Comparison of ENCODE assay signal across 8 mouse cellular contexts in the genomic region with DNA sequence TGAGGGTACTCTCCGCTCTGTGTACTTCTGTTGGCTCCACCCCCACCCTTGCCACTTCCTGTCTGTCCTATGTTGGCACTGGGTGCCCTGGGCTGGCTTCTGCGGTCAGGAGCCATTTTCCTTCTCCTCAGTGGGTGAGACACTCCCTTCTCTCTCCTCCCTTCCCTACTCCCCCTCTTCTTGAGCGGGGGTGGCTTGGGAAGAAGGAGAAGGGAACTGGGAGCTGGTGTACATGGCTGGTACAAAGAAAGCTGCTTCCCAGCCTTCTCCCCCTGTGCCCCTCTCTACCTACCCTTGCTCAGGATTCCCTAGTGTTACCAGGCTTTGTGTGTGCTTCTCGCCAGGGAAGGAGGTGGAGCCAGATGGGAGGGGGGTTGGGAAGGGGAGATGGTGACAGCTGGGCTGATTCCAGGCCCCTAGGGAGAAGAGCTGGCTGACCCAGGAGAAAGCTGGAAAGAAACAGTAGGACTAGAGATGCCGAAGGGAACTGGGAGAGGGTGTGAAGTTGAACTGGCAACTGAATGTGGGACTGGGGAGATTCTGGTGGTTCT. TPM values are rescaled to one million over a fixed set of nuclear protein-coding genes. Genes with fewer than 3 reads are reported as not detected.
A peak's percentile ranks its signal among the peaks of the same experiment; 100 is the strongest.
DNase-seq lines count a peak whose midpoint lies in the region; ATAC-seq and TF ChIP-seq lines count a peak whose summit lies in the region.

No protein-coding gene starts in this region.

- H3K4me1 ChIP-seq in limb, embryonic 14.5 days (ENCODE audit: control insufficient read depth, insufficient read depth, low read length), result peaks cover 24% of the 10 kb centered on the region
- H3K4me1 ChIP-seq in midbrain, embryonic 15.5 days, result peaks cover 40% of the 10 kb centered on the region

- no peaks in the 10 kb centered on the region for H3K27me3 ChIP-seq in limb, embryonic 14.5 days (ENCODE audit: control insufficient read depth, insufficient read depth, low read length)
- no peaks in the 10 kb centered on the region for H3K27me3 ChIP-seq in midbrain, embryonic 15.5 days (replicated peaks)

- TF ChIP-seq POLR2A in limb, embryonic 14.5 days (IDR thresholded peaks at IDR 0.05; ENCODE audit: borderline replicate concordance, extremely low read depth, insufficient read depth, insufficient read length), result no peak

- peaks cover 70% of the 10 kb centered on the region for H3K36me3 ChIP-seq in limb, embryonic 14.5 days (ENCODE audit: control insufficient read depth, insufficient read depth, low read length)
- peaks cover 36% of the 10 kb centered on the region for H3K36me3 ChIP-seq in midbrain, embryonic 15.5 days (replicated peaks)

- DNase-seq in adrenal gland, adult 2 months, result peak; percentile 51
- no peak for DNase-seq in adrenal gland, adult 8-10 months
- DNase-seq in 416B (ENCODE audit: low read depth), result peak; percentile 73
- peak; percentile 48 to 65 for DNase-seq in heart, postnatal 14 days
- DNase-seq in limb, embryonic 14.5 days (ENCODE audit: low spot score), result no peak
- DNase-seq in thymus, postnatal 36 days, result peak; percentile 77 to 84

- H3K9ac ChIP-seq in limb, embryonic 14.5 days (ENCODE audit: low read depth, low read length, severe bottlenecking), result peak overlapping the region; percentile 17; the same call in 1 of the 2 replicates
- H3K9ac ChIP-seq in midbrain, embryonic 15.5 days, result peak overlapping the region; percentile 32; the same call in 1 of the 2 replicates

- H3K4me3 ChIP-seq in limb, embryonic 14.5 days (replicated peaks; ENCODE audit: low read length), result no peak overlapping the region
- H3K4me3 ChIP-seq in midbrain, embryonic 15.5 days, result peak overlapping the region; percentile 76

- intact Hi-C loops in heart, postnatal 14 days (cut with DNase I), result no loop called here

- ATAC-seq in common myeloid progenitor, adult 5-6 weeks (replicated peaks; ENCODE audit: low read depth, poor library complexity, severe bottlenecking), result peak; percentile 58
- ATAC-seq in limb, embryonic 14.5 days (ENCODE audit: low FRiP score, low read depth), result no peak
- no peak for ATAC-seq in midbrain, embryonic 15.5 days (replicated peaks)

- 54% methylated on average over 4 of the region's 5 CpGs for WGBS in limb, embryonic 14.5 days
- WGBS in midbrain, embryonic 15.5 days, result 36% methylated on average over 5 of the region's 5 CpGs

- H3K4me2 ChIP-seq in limb, embryonic 14.5 days (replicated peaks; ENCODE audit: low read depth, low read length, severe bottlenecking), result peak overlapping the region; percentile 15
- peak overlapping the region; percentile 87 for H3K4me2 ChIP-seq in midbrain, embryonic 15.5 days

- H3K27ac ChIP-seq in limb, embryonic 14.5 days (replicated peaks; ENCODE audit: low read depth, low read length), result no peak overlapping the region
- peak overlapping the region; percentile 66 for H3K27ac ChIP-seq in midbrain, embryonic 15.5 days

- H3K9me3 ChIP-seq in limb, embryonic 14.5 days (ENCODE audit: control insufficient read depth, low read length), result no peaks in the 10 kb centered on the region
- no peaks in the 10 kb centered on the region for H3K9me3 ChIP-seq in midbrain, embryonic 15.5 days

RNA-seq across cellular contexts. Expression of a gene that starts 3.7 kb away (rescaled TPM):
- total RNA-seq in adrenal gland, adult 2 months (2021), result 100 to 1,000 TPM; 139 to 156 TPM
- polyA plus RNA-seq in adrenal gland, adult 2 months (2012; rRNA removed), result 54.1 and 58.1 TPM in 2 replicates
- 100 to 1,000 TPM; 140 to 272 (median 202) TPM for total RNA-seq in adrenal gland, adult 8-10 months (2022)
- total RNA-seq in common myeloid progenitor, adult 5-6 weeks (2017), result 444 and 506 TPM in 2 replicates
- 100 to 1,000 TPM; 141 to 145 TPM for total RNA-seq in heart, postnatal 14 days (2021)
- 75.0 and 89.7 TPM in 2 replicates for polyA plus RNA-seq in limb, embryonic 14.5 days (2012; rRNA removed)
- 78.6 and 81.8 TPM in 2 replicates for polyA plus RNA-seq in limb, embryonic 14.5 days (2014; fragmentation: Nextera tagmentation; extraction: Ambion mirVana)
- polyA plus RNA-seq in midbrain, embryonic 15.5 days (2015; fragmentation: Nextera tagmentation; extraction: Ambion mirVana), result 105 and 125 TPM in 2 replicates

RNA-seq across cellular contexts. Expression of a gene that starts 31.8 kb away (rescaled TPM):
- total RNA-seq in adrenal gland, adult 2 months (2021), result under 1 TPM; 0.61 to 0.83 TPM
- polyA plus RNA-seq in adrenal gland, adult 2 months (2012; rRNA removed), result 3.1 and 4.3 TPM in 2 replicates
- total RNA-seq in adrenal gland, adult 8-10 months (2022), result 1 to 10 TPM in 1 of 4 experiments, under 1 TPM in 3; 0.73 to 1.3 (median 0.83) TPM
- 4.4 and 6.9 TPM in 2 replicates for total RNA-seq in common myeloid progenitor, adult 5-6 weeks (2017)
- total RNA-seq in heart, postnatal 14 days (2021), result under 1 TPM; 0.41 to 0.83 TPM
- polyA plus RNA-seq in limb, embryonic 14.5 days (2012; rRNA removed), result 3.9 and 5.0 TPM in 2 replicates
- polyA plus RNA-seq in limb, embryonic 14.5 days (2014; fragmentation: Nextera tagmentation; extraction: Ambion mirVana), result 2.5 and 4.0 TPM in 2 replicates
- polyA plus RNA-seq in midbrain, embryonic 15.5 days (2015; fragmentation: Nextera tagmentation; extraction: Ambion mirVana), result 0.56 and 0.60 TPM in 2 replicates

RNA-seq across cellular contexts. Expression of a gene that starts 32.2 kb away (rescaled TPM):
- 10 to 100 TPM; 40.9 to 51.7 TPM for total RNA-seq in adrenal gland, adult 2 months (2021)
- polyA plus RNA-seq in adrenal gland, adult 2 months (2012; rRNA removed), result 8.0 and 12.0 TPM in 2 replicates
- total RNA-seq in adrenal gland, adult 8-10 months (2022), result 10 to 100 TPM; 41.6 to 48.8 (median 43.4) TPM
- total RNA-seq in common myeloid progenitor, adult 5-6 weeks (2017), result 85.9 and 92.8 TPM in 2 replicates
- total RNA-seq in heart, postnatal 14 days (2021), result 10 to 100 TPM; 16.2 to 19.9 TPM
- polyA plus RNA-seq in limb, embryonic 14.5 days (2012; rRNA removed), result 43.7 and 48.5 TPM in 2 replicates
- 54.2 TPM in 2 replicates for polyA plus RNA-seq in limb, embryonic 14.5 days (2014; fragmentation: Nextera tagmentation; extraction: Ambion mirVana)
- polyA plus RNA-seq in midbrain, embryonic 15.5 days (2015; fragmentation: Nextera tagmentation; extraction: Ambion mirVana), result 48.4 and 49.1 TPM in 2 replicates

RNA-seq across cellular contexts. Expression of a gene that starts 45.5 kb away (rescaled TPM):
- 10 to 100 TPM; 13.8 to 21.4 TPM for total RNA-seq in adrenal gland, adult 2 months (2021)
- 73.1 and 80.0 TPM in 2 replicates for polyA plus RNA-seq in adrenal gland, adult 2 months (2012; rRNA removed)
- 10 to 100 TPM; 15.2 to 60.0 (median 37.1) TPM for total RNA-seq in adrenal gland, adult 8-10 months (2022)
- 16.5 and 19.5 TPM in 2 replicates for total RNA-seq in common myeloid progenitor, adult 5-6 weeks (2017)
- 10 to 100 TPM in 1 of 2 experiments, 1 to 10 TPM in 1; 10.0 to 16.1 TPM for total RNA-seq in heart, postnatal 14 days (2021)
- polyA plus RNA-seq in limb, embryonic 14.5 days (2012; rRNA removed), result 64.7 and 78.6 TPM in 2 replicates
- 25.9 and 34.1 TPM in 2 replicates for polyA plus RNA-seq in limb, embryonic 14.5 days (2014; fragmentation: Nextera tagmentation; extraction: Ambion mirVana)
- 22.0 and 23.3 TPM in 2 replicates for polyA plus RNA-seq in midbrain, embryonic 15.5 days (2015; fragmentation: Nextera tagmentation; extraction: Ambion mirVana)

RNA-seq across cellular contexts. Expression of a gene that starts 50.0 kb away (rescaled TPM):
- 10 to 100 TPM in 1 of 2 experiments, 1 to 10 TPM in 1; 4.4 to 12.2 TPM for total RNA-seq in adrenal gland, adult 2 months (2021)
- 14.0 and 15.9 TPM in 2 replicates for polyA plus RNA-seq in adrenal gland, adult 2 months (2012; rRNA removed)
- 10 to 100 TPM in 1 of 4 experiments, 1 to 10 TPM in 3; 6.9 to 12.1 (median 9.1) TPM for total RNA-seq in adrenal gland, adult 8-10 months (2022)
- total RNA-seq in common myeloid progenitor, adult 5-6 weeks (2017), result 2.3 and 5.4 TPM in 2 replicates
- total RNA-seq in heart, postnatal 14 days (2021), result 1 to 10 TPM; 3.8 to 4.5 TPM
- 28.9 and 31.3 TPM in 2 replicates for polyA plus RNA-seq in limb, embryonic 14.5 days (2012; rRNA removed)
- 9.4 and 13.9 TPM in 2 replicates for polyA plus RNA-seq in limb, embryonic 14.5 days (2014; fragmentation: Nextera tagmentation; extraction: Ambion mirVana)
- 18.4 and 19.6 TPM in 2 replicates for polyA plus RNA-seq in midbrain, embryonic 15.5 days (2015; fragmentation: Nextera tagmentation; extraction: Ambion mirVana)

Comparison
In these comparisons a context has a peak if more than half of its experiments do, and no peak if none do; other contexts are left out.
1. DNase-seq: peak in adrenal gland, adult 2 months (single experiment), 416B (single experiment), heart, postnatal 14 days (2 of 2) and thymus, postnatal 36 days (2 of 2); none in adrenal gland, adult 8-10 months (single experiment) and limb, embryonic 14.5 days (single experiment).